Comparison of ENCODE assay signal across 20 mouse cellular contexts in the genomic region with DNA sequence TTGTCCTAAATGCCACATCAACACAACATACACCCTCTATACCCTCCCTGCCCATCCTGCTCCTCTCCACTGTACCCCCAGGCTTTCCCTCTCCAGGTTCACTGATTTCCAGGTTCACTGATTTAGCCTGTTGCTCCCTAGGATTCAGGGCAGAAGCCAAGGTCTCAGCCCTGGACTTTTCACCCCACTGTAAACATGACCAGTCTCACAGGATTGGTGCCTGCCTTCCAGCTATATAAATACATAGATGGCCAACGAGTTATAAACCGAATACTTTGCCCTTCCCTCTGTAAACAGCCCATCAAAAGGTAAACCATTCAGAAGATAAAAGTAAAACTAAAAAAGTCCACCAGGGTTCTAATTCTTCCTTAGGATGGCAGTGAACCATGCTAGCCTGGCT.
DNase-seq lines count a peak whose midpoint lies in the region; ATAC-seq and TF ChIP-seq lines count a peak whose summit lies in the region.
"Had no signal": no experiment of that assay in that cellular context is flagged by ENCODE, and none has a peak within 500 bp of the region (broad histone marks: within the 10 kb centered on the region; RNA-seq: fewer than 3 reads in every experiment).

No protein-coding gene starts in this region.

- 21% methylated on average over 2 of the region's 2 CpGs for WGBS in liver, adult 2 months
- 55% methylated on average over 2 of the region's 2 CpGs for WGBS in liver, embryonic 12.5 days (ENCODE audit: insufficient replicate concordance)
- WGBS in liver, embryonic 16.5 days (ENCODE audit: insufficient replicate concordance) = 55% methylated on average over 2 of the region's 2 CpGs

- TF ChIP-seq CTCF in liver, adult 2 months (IDR thresholded peaks at IDR 0.05; ENCODE audit: low read depth, low read length) = no peak

- H3K27ac ChIP-seq in liver, adult 2 months (replicated peaks; ENCODE audit: insufficient read depth, low read depth, low read length) = peak overlapping the region; percentile 91
- no peak overlapping the region for H3K27ac ChIP-seq in liver, embryonic 12.5 days
- H3K27ac ChIP-seq in liver, embryonic 16.5 days (ENCODE audit: low read length) = peak overlapping the region; percentile 67; the same call in 1 of the 2 replicates
- H3K27ac ChIP-seq: embryonic facial prominence, embryonic 15.5 days; forebrain, embryonic 10.5 days; hindbrain, embryonic 15.5 days had no signal

- no peaks in the 10 kb centered on the region for H3K27me3 ChIP-seq in liver, adult 2 months (ENCODE audit: control insufficient read depth, insufficient read depth, low read length)
- no peaks in the 10 kb centered on the region for H3K27me3 ChIP-seq in liver, embryonic 12.5 days (replicated peaks)
- no peaks in the 10 kb centered on the region for H3K27me3 ChIP-seq in liver, embryonic 16.5 days (ENCODE audit: control insufficient read depth, insufficient read depth, low read depth, low read length)
- H3K27me3 ChIP-seq: embryonic facial prominence, embryonic 15.5 days; hindbrain, embryonic 15.5 days had no signal

- H3K9me3 ChIP-seq in liver, embryonic 12.5 days (replicated peaks) = no peaks in the 10 kb centered on the region
- no peaks in the 10 kb centered on the region for H3K9me3 ChIP-seq in liver, embryonic 16.5 days (replicated peaks; ENCODE audit: control insufficient read depth, low read length)
- H3K9me3 ChIP-seq: embryonic facial prominence, embryonic 15.5 days; forebrain, embryonic 10.5 days; heart, embryonic 12.5 days; hindbrain, embryonic 15.5 days had no signal

- H3K4me1 ChIP-seq in liver, adult 2 months (ENCODE audit: control insufficient read depth, insufficient read depth, low read length) = peaks cover 22% of the 10 kb centered on the region
- no peaks in the 10 kb centered on the region for H3K4me1 ChIP-seq in liver, embryonic 12.5 days
- H3K4me1 ChIP-seq in liver, embryonic 16.5 days (ENCODE audit: control insufficient read depth, low read depth, low read length) = no peaks in the 10 kb centered on the region

- peak; percentile 57; the same call in 1 of the 2 replicates for ATAC-seq in liver, embryonic 12.5 days
- peak; percentile 84 for ATAC-seq in liver, embryonic 16.5 days (ENCODE audit: low read depth)
- ATAC-seq: forebrain, embryonic 14.5 days had no signal

- no peaks in the 10 kb centered on the region for H3K79me2 ChIP-seq in liver, adult 2 months (ENCODE audit: control insufficient read depth, insufficient read depth, low read length)

- DNase-seq in liver, adult 2 months (ENCODE audit: extremely low read depth, low read depth, low spot score) = peak; percentile 93
- DNase-seq in liver = no peak
- no peak for DNase-seq in frontal cortex, adult 2 months (ENCODE audit: extremely low spot score in 1 of 2, low spot score in 1 of 2)
- no peak for DNase-seq in urinary bladder, adult 2 months (ENCODE audit: low spot score)
- DNase-seq in layer of hippocampus, postnatal 36 days = no peak
- DNase-seq: adrenal gland, adult 2 months; adrenal gland, postnatal 36 days; cerebellum, adult 8-10 months; cerebellum, postnatal 14 days; embryo, embryonic 11 days; gastrocnemius, postnatal 10 days; heart, postnatal 36 days had no signal

- H3K9ac ChIP-seq in liver, adult 2 months (ENCODE audit: low read depth, low read length) = peak overlapping the region; percentile 56; the same call in 1 of the 2 replicates
- H3K9ac ChIP-seq in liver, embryonic 12.5 days = no peak overlapping the region
- no peak overlapping the region for H3K9ac ChIP-seq in liver, embryonic 16.5 days (ENCODE audit: low read depth, low read length)
- H3K9ac ChIP-seq: embryonic facial prominence, embryonic 15.5 days; heart, embryonic 12.5 days; hindbrain, embryonic 15.5 days had no signal

- TF ChIP-seq POLR2A in liver, adult 2 months (IDR thresholded peaks at IDR 0.05; ENCODE audit: extremely low read depth, insufficient read depth, low read length) = no peak

- H3K4me3 ChIP-seq in liver, adult 2 months (ENCODE audit: insufficient read depth, low read depth, low read length) = no peak overlapping the region
- no peak overlapping the region for H3K4me3 ChIP-seq in liver, embryonic 12.5 days
- H3K4me3 ChIP-seq in liver, embryonic 16.5 days (ENCODE audit: low read depth, low read length) = no peak overlapping the region
- H3K4me3 ChIP-seq: embryonic facial prominence, embryonic 15.5 days; erythroblast, embryonic 14.5 days; forebrain, embryonic 10.5 days; heart, embryonic 12.5 days; hindbrain, embryonic 15.5 days had no signal

- no peak overlapping the region for H3K4me2 ChIP-seq in liver, embryonic 12.5 days
- H3K4me2 ChIP-seq in liver, embryonic 16.5 days (ENCODE audit: low read depth, low read length) = no peak overlapping the region
- H3K4me2 ChIP-seq: embryonic facial prominence, embryonic 15.5 days; heart, embryonic 12.5 days; hindbrain, embryonic 15.5 days had no signal

- no peaks in the 10 kb centered on the region for H3K36me3 ChIP-seq in liver, adult 2 months (ENCODE audit: control insufficient read depth, insufficient read depth, low read length)
- H3K36me3 ChIP-seq in liver, embryonic 12.5 days = no peaks in the 10 kb centered on the region
- no peaks in the 10 kb centered on the region for H3K36me3 ChIP-seq in liver, embryonic 16.5 days (ENCODE audit: control insufficient read depth, insufficient read depth)
- H3K36me3 ChIP-seq: embryonic facial prominence, embryonic 15.5 days; forebrain, embryonic 10.5 days; heart, embryonic 12.5 days; hindbrain, embryonic 15.5 days had no signal
